Mouse (Mus musculus): ENCODE measurements at regions not wholly inside any gene's neighbourhood (a gene's known extent, or its start where the extent isn't known, plus 50 kb on each side); places are given as distances from the start of the nearest gene placed in this dataset.

DNA sequence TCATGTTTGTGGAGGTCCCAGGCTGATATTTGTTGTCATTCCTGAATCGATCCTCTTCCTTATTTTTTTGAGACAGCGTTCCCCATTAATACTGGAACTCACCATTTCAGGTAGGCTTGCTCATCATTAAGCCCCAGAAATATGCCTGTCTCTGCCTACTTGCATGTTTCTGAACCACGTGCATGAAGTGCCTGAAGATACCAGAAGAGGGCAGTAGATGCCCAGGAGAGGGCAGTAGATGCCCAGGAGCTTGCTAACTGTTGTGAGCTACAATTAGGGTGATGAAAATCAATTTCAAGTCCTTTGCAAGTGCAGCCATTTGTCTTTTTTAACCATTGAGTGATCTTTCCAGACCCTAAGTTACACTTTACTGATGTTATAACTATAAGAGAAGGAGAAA is 871.6 kb upstream of the Ddx18 start:
- Histone ChIP-seq H3K4me1 (ENCODE audit: control insufficient read depth, insufficient read depth, low read length) (no peaks in the 10 kb centered on the region), H3K4me3 (ENCODE audit: insufficient read depth, low read depth, low read length) (no peak overlapping the region), H3K27ac (ENCODE audit: insufficient read depth, low read depth, low read length) (no peak overlapping the region)
- TF ChIP-seq POLR2A (IDR thresholded peaks at IDR 0.05; ENCODE audit: insufficient read depth, low read depth, low read length) = no peak
- no peak for TF ChIP-seq CTCF (IDR thresholded peaks at IDR 0.05; ENCODE audit: insufficient read depth, low read depth, low read length)
- WGBS = 73% methylated on average over 3 of the region's 3 CpGs

DNA sequence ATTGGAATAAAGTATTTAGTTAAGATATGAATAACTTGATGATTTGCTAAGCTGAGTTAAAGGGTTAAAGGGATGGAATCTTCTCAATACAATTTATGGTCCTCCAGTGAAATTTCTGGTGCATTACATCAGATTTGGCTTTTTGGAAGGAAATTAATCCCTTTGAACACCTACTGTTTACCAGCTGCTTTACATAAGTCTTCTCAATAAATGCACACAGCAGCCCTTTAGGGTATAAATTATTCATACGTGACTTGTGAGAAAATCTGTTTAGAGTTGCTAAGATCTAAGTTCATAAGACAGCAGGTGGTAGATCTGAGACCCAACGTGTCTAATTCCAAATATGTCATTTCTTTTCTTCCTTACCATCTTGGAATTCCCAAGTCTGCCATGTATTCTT is 855.7 kb upstream of the Ddx18 start:
- no peak overlapping the region for H3K4me3 ChIP-seq (ENCODE audit: insufficient read depth, low read depth, low read length)
- H3K4me1 ChIP-seq (ENCODE audit: control insufficient read depth, insufficient read depth, low read length) = no peaks in the 10 kb centered on the region
- no peak overlapping the region for H3K27ac ChIP-seq (ENCODE audit: insufficient read depth, low read depth, low read length)
- WGBS = 54% methylated on average over 2 of the region's 2 CpGs
- TF ChIP-seq CTCF (IDR thresholded peaks at IDR 0.05; ENCODE audit: insufficient read depth, low read depth, low read length) (no peak), POLR2A (IDR thresholded peaks at IDR 0.05; ENCODE audit: insufficient read depth, low read depth, low read length) (no peak)

DNA sequence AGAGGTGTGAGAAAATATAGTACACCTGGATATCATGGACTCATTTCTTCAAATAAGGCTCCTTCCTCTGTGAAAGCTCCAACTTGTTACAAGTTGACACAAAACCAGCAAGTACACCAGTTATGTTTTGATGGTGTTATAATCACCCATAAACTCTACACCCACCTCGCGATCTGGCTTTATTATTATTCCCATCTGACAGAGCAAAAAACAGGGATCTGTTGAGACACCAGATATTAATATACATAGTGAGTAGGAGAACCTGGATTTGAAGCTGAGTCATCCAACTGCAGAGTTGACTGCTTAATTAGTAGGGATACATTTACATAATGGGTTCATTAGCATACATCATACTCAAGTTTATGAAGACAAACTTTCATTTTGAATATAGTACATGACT is 828.6 kb upstream of the Ddx18 start:
- WGBS = 64% methylated on average over 2 of the region's 2 CpGs
- 0 out of 2 replicates have a peak overlapping the region, but pooled peaks have one; percentile 41 for H3K27ac ChIP-seq (ENCODE audit: insufficient read depth, low read depth, low read length)
- no peak overlapping the region for H3K4me3 ChIP-seq (ENCODE audit: insufficient read depth, low read depth, low read length)
- no peaks in the 10 kb centered on the region; the same call in 1 of the 2 replicates for H3K4me1 ChIP-seq (ENCODE audit: control insufficient read depth, insufficient read depth, low read length)
- no peak for TF ChIP-seq CTCF (IDR thresholded peaks at IDR 0.05; ENCODE audit: insufficient read depth, low read depth, low read length)
- no peak for TF ChIP-seq POLR2A (IDR thresholded peaks at IDR 0.05; ENCODE audit: insufficient read depth, low read depth, low read length)

DNA sequence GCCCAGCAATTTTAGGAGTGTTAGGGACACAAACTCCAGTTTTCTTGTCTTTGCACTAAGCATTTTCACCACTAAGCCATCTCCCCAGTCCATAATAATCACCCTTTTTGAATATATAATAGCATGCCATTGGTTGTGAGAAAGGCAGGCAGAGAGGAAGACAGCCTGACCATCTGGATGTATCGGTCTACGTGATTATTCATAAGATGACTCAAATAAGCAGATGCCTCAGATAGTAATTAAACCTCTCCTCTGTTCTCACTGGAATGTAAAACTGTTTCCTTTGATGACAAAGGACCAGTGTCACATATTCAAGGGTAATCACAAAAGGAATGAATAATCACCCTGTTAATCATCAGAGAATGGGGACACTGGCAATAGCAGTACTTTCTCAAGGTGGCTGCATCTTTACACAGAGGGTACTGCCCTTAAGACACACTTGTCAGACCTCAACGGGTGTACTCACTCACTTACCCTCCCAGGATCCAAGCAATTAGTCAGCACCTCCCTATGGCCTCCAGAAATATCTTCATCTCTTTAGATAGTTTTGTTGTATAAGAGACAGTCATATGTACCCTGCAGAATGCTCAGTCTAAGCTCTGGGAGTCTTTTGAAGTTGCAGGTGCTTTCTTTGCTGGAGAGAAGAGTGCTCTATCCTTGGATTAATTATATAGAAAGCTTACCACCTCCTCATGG is 826.0 kb upstream of the Ddx18 start:
- no peak overlapping the region for H3K4me3 ChIP-seq (ENCODE audit: insufficient read depth, low read depth, low read length)
- H3K4me1 ChIP-seq (ENCODE audit: control insufficient read depth, insufficient read depth, low read length) = no peaks in the 10 kb centered on the region; the same call in 1 of the 2 replicates
- TF ChIP-seq POLR2A (IDR thresholded peaks at IDR 0.05; ENCODE audit: insufficient read depth, low read depth, low read length) (no peak), CTCF (IDR thresholded peaks at IDR 0.05; ENCODE audit: insufficient read depth, low read depth, low read length) (no peak)
- H3K27ac ChIP-seq (ENCODE audit: insufficient read depth, low read depth, low read length) = peak overlapping the region; percentile 85
- WGBS = 30% methylated on average over 3 of the region's 3 CpGs

DNA sequence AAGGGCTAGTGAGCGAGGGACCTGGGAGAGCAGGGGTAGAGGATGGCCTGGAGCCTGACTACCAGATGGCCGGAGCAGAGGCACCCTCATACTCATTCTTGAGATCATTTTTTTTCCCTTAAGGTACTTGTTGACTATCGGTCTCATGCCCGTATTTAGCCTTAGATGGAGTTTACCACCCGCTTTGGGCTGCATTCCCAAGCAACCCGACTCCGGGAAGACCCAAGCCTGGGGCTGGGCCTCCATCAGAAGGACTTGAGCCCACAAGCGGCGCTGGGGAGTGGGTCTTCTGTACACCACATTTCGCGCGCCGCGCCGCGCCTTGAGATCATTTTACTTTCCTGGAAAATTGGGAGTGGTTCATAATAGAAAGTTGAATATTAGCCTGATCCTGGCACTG is 789.2 kb upstream of the Ddx18 start:
- WGBS = 95% methylated on average over 16 of the region's 16 CpGs

DNA sequence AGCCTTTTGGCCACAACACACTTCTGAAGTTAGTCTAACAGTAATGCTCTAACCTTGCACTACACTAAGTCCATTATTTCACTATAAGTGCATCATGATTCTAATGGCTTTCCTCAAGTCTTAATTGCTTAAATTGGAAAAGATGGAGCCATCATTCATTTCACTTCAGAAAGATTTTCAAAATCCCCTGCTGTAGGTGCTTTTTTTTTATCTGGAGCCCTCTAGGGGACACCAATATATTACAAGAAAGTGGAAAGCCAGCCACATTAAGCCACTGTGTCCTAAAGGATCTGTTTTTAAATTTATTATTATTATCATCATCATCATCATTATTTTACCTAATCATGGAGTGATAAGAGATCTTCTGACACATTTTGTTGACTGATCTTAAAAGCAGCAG is 783.7 kb upstream of the Ddx18 start:
- Histone ChIP-seq H3K27ac (ENCODE audit: insufficient read depth, low read depth, low read length) (no peak overlapping the region), H3K4me1 (ENCODE audit: control insufficient read depth, insufficient read depth, low read length) (no peaks in the 10 kb centered on the region), H3K4me3 (ENCODE audit: insufficient read depth, low read depth, low read length) (no peak overlapping the region)
- TF ChIP-seq CTCF (IDR thresholded peaks at IDR 0.05; ENCODE audit: insufficient read depth, low read depth, low read length) (no peak), POLR2A (IDR thresholded peaks at IDR 0.05; ENCODE audit: insufficient read depth, low read depth, low read length) (no peak)

More for the DNA sequence above, 789.2 kb upstream of the Ddx18 start:
- Histone ChIP-seq H3K4me3 (ENCODE audit: insufficient read depth, low read depth, low read length) (no peak overlapping the region), H3K27ac (ENCODE audit: insufficient read depth, low read depth, low read length) (no peak overlapping the region), H3K4me1 (ENCODE audit: control insufficient read depth, insufficient read depth, low read length) (no peaks in the 10 kb centered on the region)
- TF ChIP-seq CTCF (IDR thresholded peaks at IDR 0.05; ENCODE audit: insufficient read depth, low read depth, low read length) (no peak), POLR2A (IDR thresholded peaks at IDR 0.05; ENCODE audit: insufficient read depth, low read depth, low read length) (no peak)

DNA sequence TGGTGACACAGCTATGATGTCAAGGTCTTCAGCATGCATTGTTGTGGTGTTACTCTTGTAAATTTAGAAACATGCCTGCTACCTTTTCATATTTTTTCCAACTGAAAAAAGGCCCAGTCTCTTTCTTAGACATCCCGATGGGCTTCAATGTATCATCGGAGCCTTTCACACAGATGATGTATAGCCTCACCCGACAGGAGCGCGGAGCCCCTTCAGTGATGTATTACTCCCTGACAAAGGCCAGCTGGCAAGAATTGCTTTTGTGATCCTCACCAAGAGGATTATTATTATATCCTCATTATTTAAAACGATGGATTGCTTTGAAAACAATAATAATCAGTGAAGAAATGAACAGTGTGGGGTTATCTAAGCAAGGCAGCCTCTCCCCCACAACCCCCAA is 765.5 kb upstream of the Ddx18 start:
- Histone ChIP-seq H3K4me1 (ENCODE audit: control insufficient read depth, insufficient read depth, low read length) (no peaks in the 10 kb centered on the region), H3K27ac (ENCODE audit: insufficient read depth, low read depth, low read length) (no peak overlapping the region), H3K4me3 (ENCODE audit: insufficient read depth, low read depth, low read length) (no peak overlapping the region)
- WGBS = 79% methylated on average over 6 of the region's 6 CpGs
- no peak for TF ChIP-seq CTCF (IDR thresholded peaks at IDR 0.05; ENCODE audit: insufficient read depth, low read depth, low read length)
- TF ChIP-seq POLR2A (IDR thresholded peaks at IDR 0.05; ENCODE audit: insufficient read depth, low read depth, low read length) = no peak

DNA sequence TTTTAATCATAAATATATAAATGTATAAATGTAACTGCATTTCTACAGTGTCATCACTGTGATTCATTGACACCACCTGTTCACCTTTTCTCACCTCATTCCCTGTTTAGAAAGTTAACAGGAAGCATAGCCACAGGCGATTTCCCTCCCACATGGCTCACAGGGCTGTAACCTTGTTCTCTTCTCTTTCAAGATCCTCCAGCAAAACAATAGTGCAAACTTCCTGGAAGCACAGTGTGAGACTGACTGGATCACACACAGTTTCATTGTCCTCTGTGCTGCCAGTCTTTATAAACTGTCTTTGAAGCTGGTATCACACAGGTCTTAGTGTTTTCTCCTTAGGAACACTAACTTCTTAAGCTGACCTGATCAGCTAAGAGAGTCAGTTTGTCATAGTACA is 760.5 kb upstream of the Ddx18 start:
- H3K4me3 ChIP-seq (ENCODE audit: insufficient read depth, low read depth, low read length) = no peak overlapping the region
- H3K4me1 ChIP-seq (ENCODE audit: control insufficient read depth, insufficient read depth, low read length) = no peaks in the 10 kb centered on the region
- TF ChIP-seq CTCF (IDR thresholded peaks at IDR 0.05; ENCODE audit: insufficient read depth, low read depth, low read length) (no peak), POLR2A (IDR thresholded peaks at IDR 0.05; ENCODE audit: insufficient read depth, low read depth, low read length) (no peak)
- 45% methylated on average over 1 of the region's 1 CpGs for WGBS
- H3K27ac ChIP-seq (ENCODE audit: insufficient read depth, low read depth, low read length) = no peak overlapping the region
